Mouse (Mus musculus) frontal cortex, postnatal 36 days (tissue): ENCODE data around the gene Akr1c13.

Source experiments
- DNase-seq, 2 experiments: peaks; one replicate each; pipeline ENCODE4 v3.0.0; 2022; ENCODE audit warnings: low spot score in 2 of 2

Akr1c13 gene

DNA sequence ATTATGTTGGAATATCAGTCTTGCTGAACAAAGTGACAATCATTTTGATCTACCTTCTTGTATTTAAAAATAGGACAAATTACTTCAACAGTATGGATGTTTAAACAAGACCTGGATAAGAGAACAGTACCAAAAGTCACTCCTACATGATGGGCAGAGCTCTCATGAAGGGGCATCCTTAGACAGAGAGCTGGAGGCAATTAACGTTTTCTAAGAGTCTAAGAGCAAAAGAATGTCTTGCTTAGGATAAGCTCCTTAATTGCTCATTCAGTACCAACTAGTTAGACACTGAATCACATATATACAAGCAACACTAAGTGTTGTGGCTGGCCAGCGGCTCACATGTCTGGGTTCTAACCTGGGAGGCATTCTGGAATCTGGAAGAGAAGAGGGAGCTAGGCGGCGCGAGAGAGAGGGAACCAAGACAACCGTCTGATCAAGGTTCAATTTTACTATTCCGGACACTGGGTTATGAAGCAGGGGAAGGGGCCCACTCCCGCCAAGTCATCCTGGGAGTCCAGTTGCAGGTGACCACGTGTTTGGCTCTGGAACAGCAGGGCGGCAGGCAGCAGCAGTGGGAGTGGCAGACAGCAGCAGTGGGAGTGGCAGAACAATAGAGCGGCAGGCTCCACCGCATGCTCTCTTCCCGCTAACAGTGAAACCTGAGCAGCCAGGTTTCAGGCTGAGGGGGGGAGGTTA, 54.1 kb downstream of the Akr1c13 start:
- DNase-seq = peak; percentile 2 to 4

DNA sequence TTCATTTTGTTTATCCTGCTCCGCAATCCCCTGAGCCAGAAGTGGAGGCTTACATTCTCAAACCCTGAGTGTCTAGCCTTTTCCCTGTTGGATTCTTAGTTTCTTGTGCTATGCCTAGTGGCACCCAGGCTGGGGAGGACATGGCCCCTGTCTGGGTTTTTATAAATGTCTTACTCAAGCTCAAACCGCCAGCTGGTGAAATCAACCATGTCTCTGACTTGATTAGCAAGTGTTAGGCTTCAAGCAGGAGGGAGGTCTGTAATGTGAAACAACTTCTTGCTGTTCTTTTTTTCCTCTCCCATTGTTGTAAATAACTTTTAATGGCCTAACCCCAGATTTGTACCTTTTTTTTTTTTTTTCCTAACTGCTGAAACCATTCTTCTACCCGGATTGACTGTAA, 58.4 kb downstream of the Akr1c13 start:
- DNase-seq = no peak
